Mouse (Mus musculus) heart, embryonic 15.5 days (tissue): ENCODE measurements at regions not wholly inside any gene's neighbourhood (a gene's known extent, or its start where the extent isn't known, plus 50 kb on each side); places are given as distances from the start of the nearest gene placed in this dataset.

ENCODE experiments used
- ATAC-seq: fragments of 200-750 bp; cut with Nextera tagmentation; replicated peaks from 2 replicates; pipeline ENCODE4 v1.8.0; 2017; ENCODE audit warnings: low read depth, moderate TSS enrichment; ENCODE audit not compliant: insufficient number of reproducible peaks, insufficient read depth, low FRiP score
- H3K27ac ChIP-seq: fragments of 300-500 bp; sonication (generic); 2 replicates; pipeline ENCODE4 v1.5.1; 2015; ENCODE audit warnings: mild to moderate bottlenecking, inconsistent platforms
- H3K27me3 ChIP-seq: fragments of 300-500 bp; sonication (generic); 2 replicates; pipeline ENCODE4 v1.6.1; 2015; ENCODE audit warnings: inconsistent platforms
- H3K36me3 ChIP-seq: fragments of 300-500 bp; sonication (generic); 2 replicates; pipeline ENCODE4 v1.6.1; 2015; ENCODE audit warnings: mild to moderate bottlenecking, inconsistent platforms
- H3K4me1 ChIP-seq: fragments of 300-500 bp; sonication (generic); replicated peaks from 2 replicates; pipeline ENCODE4 v1.6.1; 2015; ENCODE audit warnings: inconsistent platforms
- H3K4me2 ChIP-seq: fragments of 300-500 bp; sonication (generic); 2 replicates; pipeline ENCODE4 v1.6.1; 2015; ENCODE audit warnings: inconsistent platforms, mild to moderate bottlenecking, moderate library complexity
- H3K4me3 ChIP-seq: fragments of 300-500 bp; sonication (generic); 2 replicates; pipeline ENCODE4 v1.5.1; 2015; ENCODE audit warnings: mild to moderate bottlenecking, inconsistent platforms
- H3K9ac ChIP-seq: fragments of 300-500 bp; sonication (generic); 2 replicates; pipeline ENCODE4 v1.6.1; 2015; ENCODE audit warnings: mild to moderate bottlenecking, inconsistent platforms
- H3K9me3 ChIP-seq: fragments of 300-500 bp; sonication (generic); replicated peaks from 2 replicates; pipeline ENCODE4 v1.6.1; 2016; ENCODE audit warnings: inconsistent platforms
- WGBS: fragments of 180-500 bp; shearing (Covaris S2); methylation state at CpG from one replicate; pipeline ENCODE4 v1.1.7; 2015; ENCODE audit warnings: mixed read lengths; 5-methylcytosine and 5-hydroxymethylcytosine counted together

- WGBS, result 69% methylated on average over 2 of the region's 2 CpGs
- Histone ChIP-seq H3K4me1 (peaks cover 7% of the 10 kb centered on the region), H3K27ac (no peak overlapping the region), H3K9me3 (no peaks in the 10 kb centered on the region), H3K4me3 (no peak overlapping the region), H3K9ac (no peak overlapping the region), H3K4me2 (no peak overlapping the region), H3K36me3 (no peaks in the 10 kb centered on the region), H3K27me3 (no peaks in the 10 kb centered on the region)
- no peak for ATAC-seq
These were observed 127.7 kb upstream of the Rnd3 start for GRCm38 (mm10) chr2:51276591-51276990.

DNA sequence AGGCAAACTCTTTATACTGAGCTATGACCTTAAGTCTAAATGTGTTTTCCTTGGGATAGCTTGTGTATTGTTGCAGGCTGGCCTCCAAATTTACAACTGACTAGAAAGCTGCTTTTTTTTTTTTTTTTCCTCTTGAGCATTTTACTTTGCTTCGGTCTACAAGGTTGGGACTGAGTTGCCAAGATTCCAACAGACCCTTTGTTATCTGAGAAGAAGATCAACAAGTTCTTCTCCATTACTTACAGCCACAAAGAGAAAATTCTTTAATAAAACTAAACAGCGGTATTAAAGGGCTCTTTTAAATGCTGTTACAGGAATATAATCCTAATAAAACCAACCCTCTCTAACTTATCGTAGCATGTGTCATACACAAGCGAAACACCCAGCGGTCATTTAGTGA lies 124.4 kb upstream of the Rnd3 start:
- H3K36me3 ChIP-seq, result no peaks in the 10 kb centered on the region
- H3K4me2 ChIP-seq, result no peak overlapping the region
- 72% methylated on average over 5 of the region's 5 CpGs for WGBS
- no peak for ATAC-seq
- no peaks in the 10 kb centered on the region for H3K27me3 ChIP-seq
- H3K9ac ChIP-seq, result no peak overlapping the region
- no peak overlapping the region for H3K27ac ChIP-seq
- no peaks in the 10 kb centered on the region for H3K4me1 ChIP-seq
- no peak overlapping the region for H3K4me3 ChIP-seq
- no peaks in the 10 kb centered on the region for H3K9me3 ChIP-seq

DNA sequence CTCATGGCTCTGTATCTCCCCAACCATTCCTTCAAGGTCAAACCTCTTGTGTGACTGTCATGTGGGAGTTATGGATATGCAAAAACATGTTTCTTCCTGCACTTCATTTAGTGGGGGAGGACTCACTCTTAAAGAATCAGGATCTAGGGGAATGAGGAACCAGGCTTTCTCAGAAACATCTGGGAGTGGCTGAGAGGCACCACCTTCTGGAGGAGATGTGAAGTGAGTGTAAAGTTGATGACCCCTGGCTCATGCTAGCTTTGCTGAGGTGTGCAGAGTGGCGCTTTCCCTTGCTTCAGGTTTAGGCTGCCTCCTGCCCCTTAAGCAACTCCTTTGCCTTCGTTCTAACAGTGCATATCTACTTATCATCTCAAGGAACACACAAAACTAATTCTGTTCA lies 119.6 kb upstream of the Rnd3 start:
- 68% methylated on average over 2 of the region's 2 CpGs for WGBS
- no peak overlapping the region for H3K27ac ChIP-seq
- no peak overlapping the region for H3K9ac ChIP-seq
- no peaks in the 10 kb centered on the region for H3K4me1 ChIP-seq
- H3K9me3 ChIP-seq, result no peaks in the 10 kb centered on the region
- H3K4me2 ChIP-seq, result no peak overlapping the region
- H3K36me3 ChIP-seq, result no peaks in the 10 kb centered on the region
- H3K4me3 ChIP-seq, result no peak overlapping the region
- ATAC-seq, result no peak
- no peaks in the 10 kb centered on the region for H3K27me3 ChIP-seq

- Histone ChIP-seq H3K4me3 (no peak overlapping the region), H3K9ac (no peak overlapping the region), H3K4me1 (no peaks in the 10 kb centered on the region), H3K36me3 (no peaks in the 10 kb centered on the region), H3K4me2 (no peak overlapping the region), H3K27me3 (no peaks in the 10 kb centered on the region), H3K9me3 (no peaks in the 10 kb centered on the region), H3K27ac (no peak overlapping the region)
- 66% methylated on average over 5 of the region's 5 CpGs for WGBS
- no peak for ATAC-seq
These were observed 118.8 kb upstream of the Rnd3 start for GRCm38 (mm10) chr2:51267662-51268061.

DNA sequence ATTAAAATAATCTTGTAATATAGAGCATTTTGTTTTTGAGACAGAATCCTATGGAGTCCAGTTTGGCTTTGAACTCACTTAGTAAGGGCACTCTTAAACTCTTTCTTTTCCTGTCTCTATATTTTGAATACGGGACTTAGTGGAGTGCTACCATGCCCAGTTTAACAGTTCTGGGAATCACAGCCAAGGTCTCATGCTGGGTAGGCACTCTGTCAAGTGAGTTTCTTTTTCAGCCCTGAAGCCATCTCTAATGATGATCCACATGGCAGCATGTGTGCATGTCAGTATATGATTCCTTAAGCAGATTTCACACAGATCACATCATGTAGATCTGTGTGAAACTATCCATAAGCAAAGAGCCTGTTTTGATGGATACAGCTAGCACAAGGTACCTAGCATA lies 113.6 kb upstream of the Rnd3 start:
- no peak overlapping the region for H3K4me2 ChIP-seq
- WGBS, result 82% methylated on average over 1 of the region's 1 CpGs
- no peak for ATAC-seq
- H3K27ac ChIP-seq, result no peak overlapping the region
- H3K4me3 ChIP-seq, result no peak overlapping the region
- no peaks in the 10 kb centered on the region for H3K27me3 ChIP-seq
- no peaks in the 10 kb centered on the region for H3K36me3 ChIP-seq
- H3K4me1 ChIP-seq, result peaks cover 2% of the 10 kb centered on the region; the same call in 1 of the 2 replicates
- H3K9me3 ChIP-seq, result no peaks in the 10 kb centered on the region
- H3K9ac ChIP-seq, result no peak overlapping the region

GRCm38 (mm10) chr2:51250798-51251197 lies 101.9 kb upstream of the Rnd3 start:
- Histone ChIP-seq H3K9me3 (no peaks in the 10 kb centered on the region), H3K9ac (no peak overlapping the region), H3K4me2 (no peak overlapping the region), H3K27ac (no peak overlapping the region), H3K36me3 (no peaks in the 10 kb centered on the region), H3K27me3 (no peaks in the 10 kb centered on the region), H3K4me1 (0 out of 2 replicates have a peak, but pooled peaks cover 3% of the 10 kb centered on the region), H3K4me3 (no peak overlapping the region)
- WGBS, result 78% methylated on average over 6 of the region's 6 CpGs
- ATAC-seq, result no peak

DNA sequence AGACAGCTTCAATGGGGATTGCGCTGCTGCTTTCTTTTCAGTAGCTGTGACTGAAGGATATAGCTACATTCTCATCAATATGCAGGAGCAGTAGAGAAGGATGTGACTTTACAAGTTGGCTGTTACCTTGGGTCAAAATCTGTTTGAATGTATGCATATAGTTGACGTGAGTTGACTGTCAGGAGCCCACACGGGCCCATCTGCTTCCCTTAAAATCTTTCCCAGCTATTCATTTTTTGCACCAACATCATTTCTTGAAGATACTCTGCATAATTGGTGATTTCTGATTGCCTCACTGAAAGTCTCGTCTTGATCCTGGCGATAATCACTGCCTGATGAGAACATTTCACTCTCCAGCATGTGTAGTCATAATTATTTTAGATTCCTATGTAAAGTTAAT lies 92.7 kb upstream of the Rnd3 start:
- 75% methylated on average over 5 of the region's 5 CpGs for WGBS
- H3K36me3 ChIP-seq, result no peaks in the 10 kb centered on the region
- H3K27me3 ChIP-seq, result no peaks in the 10 kb centered on the region
- H3K4me2 ChIP-seq, result no peak overlapping the region
- peaks cover 2% of the 10 kb centered on the region; the same call in 1 of the 2 replicates for H3K4me1 ChIP-seq
- no peak overlapping the region for H3K9ac ChIP-seq
- H3K9me3 ChIP-seq, result no peaks in the 10 kb centered on the region
- no peak overlapping the region for H3K27ac ChIP-seq
- no peak overlapping the region for H3K4me3 ChIP-seq
- ATAC-seq, result no peak

- H3K9ac ChIP-seq, result no peak overlapping the region
- ATAC-seq, result no peak
- no peak overlapping the region for H3K27ac ChIP-seq
- no peak overlapping the region for H3K4me2 ChIP-seq
- H3K27me3 ChIP-seq, result no peaks in the 10 kb centered on the region
- no peaks in the 10 kb centered on the region for H3K9me3 ChIP-seq
- H3K36me3 ChIP-seq, result no peaks in the 10 kb centered on the region
- WGBS, result 78% methylated on average over 1 of the region's 1 CpGs
- no peak overlapping the region for H3K4me3 ChIP-seq
- H3K4me1 ChIP-seq, result peaks cover 2% of the 10 kb centered on the region; the same call in 1 of the 2 replicates
These were observed 91.1 kb upstream of the Rnd3 start for GRCm38 (mm10) chr2:51240000-51240399.

- peaks cover 2% of the 10 kb centered on the region; the same call in 1 of the 2 replicates for H3K4me1 ChIP-seq
- WGBS, result 32% methylated on average over 4 of the region's 4 CpGs
- H3K27me3 ChIP-seq, result no peaks in the 10 kb centered on the region
- no peaks in the 10 kb centered on the region for H3K36me3 ChIP-seq
- H3K9ac ChIP-seq, result no peak overlapping the region
- no peak for ATAC-seq
- H3K9me3 ChIP-seq, result no peaks in the 10 kb centered on the region
- no peak overlapping the region for H3K4me3 ChIP-seq
- peak overlapping the region; percentile 39; the same call in 1 of the 2 replicates for H3K4me2 ChIP-seq
- H3K27ac ChIP-seq, result no peak overlapping the region
These were observed 90.1 kb upstream of the Rnd3 start for GRCm38 (mm10) chr2:51238992-51239391.

DNA sequence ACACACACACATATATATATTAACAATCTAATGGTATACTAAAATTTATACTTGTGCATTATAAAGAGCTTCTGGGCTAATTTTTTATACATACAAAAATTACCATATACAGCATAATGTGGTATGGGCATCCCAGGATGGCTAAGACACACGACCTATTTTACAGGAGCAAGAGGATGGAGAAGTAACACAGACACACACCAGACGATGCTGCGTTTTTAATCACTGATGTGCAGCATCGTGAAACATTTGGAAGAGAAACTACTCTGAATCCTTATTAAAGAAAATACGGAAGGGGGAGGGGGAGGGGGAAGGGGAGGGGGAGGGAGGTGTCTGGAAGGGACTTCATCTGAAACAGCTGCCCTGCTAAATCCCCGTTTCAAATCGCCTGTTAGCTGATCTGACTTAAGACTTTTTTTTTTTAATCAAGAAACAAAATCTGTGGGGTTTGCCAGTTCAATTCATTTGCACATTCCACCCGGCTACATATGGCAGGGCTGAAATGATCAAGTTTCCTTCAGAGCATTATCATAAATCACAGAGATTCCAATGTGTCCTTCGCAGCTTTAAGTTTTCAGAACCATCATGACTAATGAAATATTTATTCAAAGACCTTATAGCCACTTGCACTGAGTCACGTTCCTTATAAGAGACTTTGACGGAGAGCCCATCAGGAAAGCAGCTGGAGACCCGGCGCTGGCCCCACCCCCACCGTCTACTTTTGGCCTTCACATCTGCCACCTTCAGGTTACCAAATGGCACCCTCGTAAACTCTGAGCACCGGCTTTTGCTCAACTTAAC lies 89.4 kb upstream of the Rnd3 start:
- H3K4me3 ChIP-seq, result no peak overlapping the region
- no peak for ATAC-seq

GRCm38 (mm10) chr2:51237451-51237850 lies 88.5 kb upstream of the Rnd3 start:
- no peaks in the 10 kb centered on the region for H3K27me3 ChIP-seq

More for the DNA sequence above, 89.4 kb upstream of the Rnd3 start:
- 10% methylated on average over 16 of the region's 16 CpGs for WGBS
- peaks cover 2% of the 10 kb centered on the region; the same call in 1 of the 2 replicates for H3K4me1 ChIP-seq
- H3K9me3 ChIP-seq, result no peaks in the 10 kb centered on the region
- H3K9ac ChIP-seq, result no peak overlapping the region
- peak overlapping the region; percentile 39; the same call in 1 of the 2 replicates for H3K4me2 ChIP-seq
- H3K36me3 ChIP-seq, result no peaks in the 10 kb centered on the region
- H3K27ac ChIP-seq, result no peak overlapping the region
- no peaks in the 10 kb centered on the region for H3K27me3 ChIP-seq

DNA sequence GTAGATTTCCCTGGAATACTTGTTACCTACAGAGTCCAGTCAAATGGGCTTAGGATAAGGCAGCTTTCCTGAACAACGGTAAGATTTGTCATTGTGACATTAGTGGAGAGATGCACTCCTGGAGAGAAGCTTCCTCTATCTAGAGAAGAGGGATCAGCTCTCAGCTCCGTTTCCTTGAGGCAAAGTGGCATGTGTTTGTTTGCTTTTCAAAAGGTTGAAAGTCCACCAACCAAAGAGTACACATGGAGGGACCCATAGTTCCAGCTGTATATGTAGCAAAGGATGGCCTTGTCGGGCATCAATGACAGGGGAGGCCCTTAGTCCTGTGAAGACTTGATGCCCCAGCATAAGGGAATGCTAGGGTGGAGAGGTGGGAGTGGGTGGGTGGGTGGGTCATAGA lies 87.9 kb upstream of the Rnd3 start:
- Histone ChIP-seq H3K9me3 (no peaks in the 10 kb centered on the region), H3K27ac (no peak overlapping the region), H3K9ac (no peak overlapping the region), H3K27me3 (no peaks in the 10 kb centered on the region), H3K4me2 (no peak overlapping the region), H3K4me3 (no peak overlapping the region), H3K36me3 (no peaks in the 10 kb centered on the region), H3K4me1 (peaks cover 2% of the 10 kb centered on the region; the same call in 1 of the 2 replicates)
- 50% methylated on average over 3 of the region's 3 CpGs for WGBS
- ATAC-seq, result no peak

More at GRCm38 (mm10) chr2:51237451-51237850, 88.5 kb upstream of the Rnd3 start:
- no peak for ATAC-seq
- no peak overlapping the region for H3K9ac ChIP-seq
- H3K9me3 ChIP-seq, result no peaks in the 10 kb centered on the region
- no peak overlapping the region for H3K27ac ChIP-seq
- 50% methylated on average over 10 of the region's 10 CpGs for WGBS
- no peak overlapping the region for H3K4me2 ChIP-seq
- peaks cover 2% of the 10 kb centered on the region; the same call in 1 of the 2 replicates for H3K4me1 ChIP-seq
- H3K36me3 ChIP-seq, result no peaks in the 10 kb centered on the region
- no peak overlapping the region for H3K4me3 ChIP-seq
